Mouse (Mus musculus) heart, adult 2 months (tissue): ENCODE results near the gene Pafah1b3.

Experiments
- CTCF ChIP-seq: fragments of 200-600 bp; IDR thresholded peaks from 2 replicates; pipeline ENCODE4 v1.8.1; 2022; ENCODE audit warnings: antibody characterized with exemption, mild to moderate bottlenecking, moderate library complexity
- EP300 ChIP-seq: fragments of 200-500 bp; IDR thresholded peaks from 2 replicates; pipeline ENCODE4 v1.6.1; 2011; ENCODE audit warnings: low read depth, low read length, control low read depth; ENCODE audit not compliant: insufficient read depth

- no peak for TF ChIP-seq CTCF
- TF ChIP-seq EP300 = no peak
Measured at GRCm38 (mm10) chr7:25247498-25247897, 50.3 kb downstream of the Pafah1b3 start.
